Mouse (Mus musculus) CH12.LX (cell line): ENCODE data around the gene Atg10. TPM values are rescaled to one million over a fixed set of nuclear protein-coding genes. Genes with fewer than 3 reads are reported as not detected.
"Not testable (repeated sequence)": the region's sequence is repeated elsewhere in the genome, so short reads cannot be mapped to it uniquely, and the experiment has no call there.

Experiments used
- DNase-seq: peaks from one replicate; pipeline ENCODE4 v3.0.0-alpha.2; 2013; ENCODE audit errors: extremely low read depth
- H3K27ac ChIP-seq: 2 replicates; pipeline ENCODE4 v1.5.1; 2012; ENCODE audit warnings: low read depth, mild to moderate bottlenecking, control low read depth, moderate library complexity; ENCODE audit not compliant: insufficient read depth
- H3K27me3 ChIP-seq: replicated peaks from 2 replicates; pipeline ENCODE3; 2012; ENCODE audit warnings: inconsistent platforms
- H3K36me3 ChIP-seq, 2 experiments: replicated peaks in 1 of 2; 2 replicates each; pipeline versions ENCODE3 to v1.6.1; 2012; ENCODE audit warnings: inconsistent platforms in 1 of 2, low read length in 1 of 2, mild to moderate bottlenecking in 1 of 2, mixed read lengths in 1 of 2, moderate library complexity in 1 of 2; ENCODE audit not compliant: control insufficient read depth in 1 of 2, insufficient read depth in 1 of 2
- H3K4me1 ChIP-seq, 2 experiments: 2 replicates each; pipeline ENCODE4 v1.6.1; 2012; ENCODE audit warnings: inconsistent platforms in 1 of 2, moderate library complexity in 1 of 2; ENCODE audit not compliant: insufficient read depth in 2 of 2, control insufficient read depth in 1 of 2
- H3K4me2 ChIP-seq: 2 replicates; pipeline ENCODE4 v1.6.1; 2012; ENCODE audit warnings: low read depth, mild to moderate bottlenecking, control low read depth; ENCODE audit not compliant: poor library complexity, insufficient read depth, severe bottlenecking
- H3K4me3 ChIP-seq, 3 experiments: fragments of 150-350 bp in 1 of 3; sonication (generic) in 1 of 3; replicated peaks in 1 of 3; 2 replicates each; pipeline versions ENCODE3 to v1.5.1; 2011 to 2012; ENCODE audit warnings: low read depth in 2 of 3, low read length in 2 of 3, mild to moderate bottlenecking in 2 of 3, moderate library complexity in 2 of 3, control low read depth in 1 of 3, improper control_type of control experiment in 1 of 3, inconsistent platforms in 1 of 3, mixed read lengths in 1 of 3; ENCODE audit not compliant: poor library complexity in 1 of 3
- H3K79me2 ChIP-seq: replicated peaks from 2 replicates; pipeline ENCODE4 v1.6.1; 2012; ENCODE audit warnings: mild to moderate bottlenecking, moderate library complexity; ENCODE audit not compliant: control insufficient read depth, poor library complexity, insufficient read depth, severe bottlenecking; ENCODE audit errors: extremely low read depth
- H3K9ac ChIP-seq: 2 replicates; pipeline ENCODE4 v1.6.1; 2012; ENCODE audit warnings: low read depth, mild to moderate bottlenecking, control low read depth, moderate library complexity; ENCODE audit not compliant: insufficient read depth
- H3K9me3 ChIP-seq: replicated peaks from 2 replicates; pipeline ENCODE3; 2012; ENCODE audit warnings: low read length, inconsistent platforms, mixed read lengths
- BHLHE40 ChIP-seq: IDR thresholded peaks from 2 replicates; pipeline ENCODE4 v1.6.1; 2011; ENCODE audit warnings: mild to moderate bottlenecking, low read depth, low read length, improper control_type of control experiment
- CHD2 ChIP-seq: IDR thresholded peaks from 2 replicates; pipeline ENCODE4 v1.6.1; 2011; ENCODE audit warnings: low read length, improper control_type of control experiment
- ELF1 ChIP-seq: IDR thresholded peaks from 2 replicates; pipeline ENCODE4 v1.6.1; 2014; ENCODE audit warnings: low read depth, mild to moderate bottlenecking, inconsistent platforms, low read length, improper control_type of control experiment
- ETS1 ChIP-seq: conservative IDR thresholded peaks from 2 replicates; pipeline ENCODE4 v1.6.1; 2012; ENCODE audit warnings: low read depth, mild to moderate bottlenecking, inconsistent platforms, low read length, improper control_type of control experiment, moderate library complexity
- HCFC1 ChIP-seq: IDR thresholded peaks from 2 replicates; pipeline ENCODE4 v1.6.1; 2012; ENCODE audit warnings: low read depth, mild to moderate bottlenecking, inconsistent platforms, low read length, improper control_type of control experiment
- JUN ChIP-seq: IDR thresholded peaks from 2 replicates; pipeline ENCODE4 v1.6.1; 2011; ENCODE audit warnings: low read depth, mild to moderate bottlenecking, low read length, improper control_type of control experiment, moderate library complexity; ENCODE audit not compliant: insufficient read depth
- KAT2A ChIP-seq: IDR thresholded peaks from 2 replicates; pipeline ENCODE4 v1.6.1; 2012; ENCODE audit warnings: low read length, improper control_type of control experiment, inconsistent platforms; ENCODE audit not compliant: insufficient replicate concordance
- MAFK ChIP-seq: IDR thresholded peaks from 2 replicates; pipeline ENCODE4 v1.6.1; 2011; ENCODE audit warnings: low read length, improper control_type of control experiment; ENCODE audit not compliant: insufficient replicate concordance
- MAX ChIP-seq: IDR thresholded peaks from 2 replicates; pipeline ENCODE4 v1.6.1; 2011; ENCODE audit warnings: low read length, improper control_type of control experiment
- MEF2A ChIP-seq: IDR thresholded peaks from 2 replicates; pipeline ENCODE4 v1.6.1; 2014; ENCODE audit warnings: low read depth, mild to moderate bottlenecking, inconsistent platforms, low read length, improper control_type of control experiment, borderline replicate concordance
- MXI1 ChIP-seq: IDR thresholded peaks from 2 replicates; pipeline ENCODE4 v1.6.1; 2011; ENCODE audit warnings: mild to moderate bottlenecking, low read depth, low read length, improper control_type of control experiment
- NRF1 ChIP-seq: IDR thresholded peaks from 2 replicates; pipeline ENCODE4 v1.6.1; 2014; ENCODE audit warnings: low read depth, mild to moderate bottlenecking, inconsistent platforms, low read length, improper control_type of control experiment, moderate library complexity
- RAD21 ChIP-seq: IDR thresholded peaks from 2 replicates; pipeline ENCODE4 v1.6.1; 2011; ENCODE audit warnings: low read depth, mild to moderate bottlenecking, low read length, improper control_type of control experiment, moderate library complexity
- RCOR1 ChIP-seq: conservative IDR thresholded peaks from 2 replicates; pipeline ENCODE4 v1.6.1; 2012; ENCODE audit warnings: low read depth, mild to moderate bottlenecking, inconsistent platforms, low read length, improper control_type of control experiment
- SMC3 ChIP-seq: IDR thresholded peaks from 2 replicates; pipeline ENCODE4 v1.6.1; 2011; ENCODE audit warnings: low read depth, low read length, improper control_type of control experiment
- TBP ChIP-seq: conservative IDR thresholded peaks from 2 replicates; pipeline ENCODE4 v1.6.1; 2011; ENCODE audit warnings: low read depth, low read length, improper control_type of control experiment
- UBTF ChIP-seq: IDR thresholded peaks from 2 replicates; pipeline ENCODE4 v1.6.1; 2012; ENCODE audit warnings: low read depth, mild to moderate bottlenecking, inconsistent platforms, low read length, improper control_type of control experiment, moderate library complexity
- USF1 ChIP-seq: IDR thresholded peaks from 2 replicates; pipeline ENCODE4 v1.6.1; 2014; ENCODE audit warnings: low read depth, mild to moderate bottlenecking, inconsistent platforms, low read length, improper control_type of control experiment
- USF2 ChIP-seq: conservative IDR thresholded peaks from 2 replicates; pipeline ENCODE4 v1.6.1; 2011; ENCODE audit warnings: low read depth, low read length, improper control_type of control experiment
- ZC3H11A ChIP-seq: IDR thresholded peaks from 2 replicates; pipeline ENCODE4 v1.6.1; 2012; ENCODE audit warnings: low read depth, mild to moderate bottlenecking, inconsistent platforms, low read length, improper control_type of control experiment
- ZMIZ1 ChIP-seq: IDR thresholded peaks from 2 replicates; pipeline ENCODE4 v1.6.1; 2012; ENCODE audit warnings: low read depth, mild to moderate bottlenecking, inconsistent platforms, low read length, improper control_type of control experiment
- dilution Hi-C: fragments of 300-500 bp; cut with MboI; formaldehyde crosslinking; loops from 2 replicates; pipeline ENCODE4 v1.14.3; 2020; ENCODE audit warnings: low sequenced_read_pairs; ENCODE audit not compliant: extremely low pct_unique_long_range_greater_than_20kb, extremely low pct_ligation_motif_present
- in situ Hi-C: fragments of 300-500 bp; cut with MboI; formaldehyde crosslinking; loops from 3 replicates; pipeline ENCODE4 v1.14.3; 2019; ENCODE audit warnings: low sequenced_read_pairs, low pct_ligation_motif_present, low pct_unique_long_range_greater_than_20kb, mixed read lengths
- polyA plus RNA-seq: library from polyadenylated mRNA; unstranded; fragments of >175 nt; gene quantifications from 2 replicates; pipeline ENCODE4 v1.2.1, GENCODE M21; 2012; ENCODE audit warnings: low read depth; ENCODE audit not compliant: insufficient read length
- total RNA-seq, 2 experiments: library from RNA; depleted of rRNA; stranded (reverse); fragments of 300-350 nt in 1 of 2; fragments of >200 nt in 1 of 2; gene quantifications; 2 replicates each; pipeline ENCODE4 v1.2.3; 2012 to 2014

Atg10 gene
- total and polyA plus RNA-seq, 3 experiments: 3.4 to 7.2 (median 4.2) TPM

- TF ChIP-seq MEF2A: peak; percentile 36; the same call in 1 of the 2 replicates
Measured at GRCm38 (mm10) chr13:91223587-91224437, at the start of gene Atg10 (continued).

GRCm38 (mm10) chr13:91252406-91252805 is 28.6 kb upstream of the Atg10 start:
- DNase-seq: no peak
- H3K4me2 ChIP-seq: no peak overlapping the region
- no peaks in the 10 kb centered on the region for H3K79me2 ChIP-seq
- H3K4me3 ChIP-seq: no peak overlapping the region
- H3K27ac ChIP-seq: no peak overlapping the region
- no peak overlapping the region for H3K9ac ChIP-seq
- in situ Hi-C loops: no loop called here
- H3K27me3 ChIP-seq: no peaks in the 10 kb centered on the region
- TF ChIP-seq HCFC1: no peak
- TF ChIP-seq MAX: no peak
- peak; percentile 79 for TF ChIP-seq MAFK
- TF ChIP-seq RAD21: no peak
- dilution Hi-C loops: no loop called here
- no peaks in the 10 kb centered on the region for H3K9me3 ChIP-seq
- H3K4me1 ChIP-seq: peaks cover 0 to 8% of the 10 kb centered on the region in 2 experiments; a peak in 2 of 4 replicates
- H3K36me3 ChIP-seq: no peaks in the 10 kb centered on the region

- peaks cover 0 to 8% of the 10 kb centered on the region in 2 experiments; a peak in 2 of 4 replicates for H3K4me1 ChIP-seq
- H3K36me3 ChIP-seq: no peaks in the 10 kb centered on the region
- no peak for DNase-seq
- H3K27me3 ChIP-seq: no peaks in the 10 kb centered on the region
- no peak overlapping the region for H3K9ac ChIP-seq
- H3K79me2 ChIP-seq: no peaks in the 10 kb centered on the region
- no peak overlapping the region for H3K27ac ChIP-seq
- H3K4me3 ChIP-seq: no peak overlapping the region
- in situ Hi-C loops (no loop called here), dilution Hi-C loops (no loop called here)
- no peaks in the 10 kb centered on the region for H3K9me3 ChIP-seq
- no peak overlapping the region for H3K4me2 ChIP-seq
- no peak for TF ChIP-seq ETS1
- no peak for TF ChIP-seq SMC3
- no peak for TF ChIP-seq BHLHE40
- TF ChIP-seq ZMIZ1: no peak
- no peak for TF ChIP-seq USF1
- TF ChIP-seq NRF1: no peak
- TF ChIP-seq CHD2: no peak
- TF ChIP-seq ELF1: no peak
- no peak for TF ChIP-seq KAT2A
- TF ChIP-seq TBP: no peak
- no peak for TF ChIP-seq ZC3H11A
- no peak for TF ChIP-seq UBTF
- TF ChIP-seq RCOR1: no peak
- TF ChIP-seq USF2: no peak
- no peak for TF ChIP-seq JUN
- no peak for TF ChIP-seq MXI1
Measured at GRCm38 (mm10) chr13:91251636-91252035, 27.9 kb upstream of the Atg10 start.

- H3K27me3 ChIP-seq, H3K4me2 ChIP-seq, H3K36me3 ChIP-seq, H3K9ac ChIP-seq, H3K79me2 ChIP-seq, dilution Hi-C loops, H3K27ac ChIP-seq, DNase-seq, H3K4me3 ChIP-seq, H3K9me3 ChIP-seq, in situ Hi-C loops, H3K4me1 ChIP-seq: not testable (repeated sequence)
Measured at GRCm38 (mm10) chr13:91250050-91250449, 26.3 kb upstream of the Atg10 start.
